Mouse (Mus musculus) MEL-GATA-1-ER (cell line): ENCODE results near the gene Rpp14.
A peak's percentile ranks its signal among the peaks of the same experiment; 100 is the strongest.

Experiments used
- DNase-seq: peaks from one replicate; pipeline ENCODE4 v3.0.0-alpha.2; 2012; ENCODE audit warnings: low read depth; ENCODE audit errors: extremely low read depth

Gene Rpp14

DNA sequence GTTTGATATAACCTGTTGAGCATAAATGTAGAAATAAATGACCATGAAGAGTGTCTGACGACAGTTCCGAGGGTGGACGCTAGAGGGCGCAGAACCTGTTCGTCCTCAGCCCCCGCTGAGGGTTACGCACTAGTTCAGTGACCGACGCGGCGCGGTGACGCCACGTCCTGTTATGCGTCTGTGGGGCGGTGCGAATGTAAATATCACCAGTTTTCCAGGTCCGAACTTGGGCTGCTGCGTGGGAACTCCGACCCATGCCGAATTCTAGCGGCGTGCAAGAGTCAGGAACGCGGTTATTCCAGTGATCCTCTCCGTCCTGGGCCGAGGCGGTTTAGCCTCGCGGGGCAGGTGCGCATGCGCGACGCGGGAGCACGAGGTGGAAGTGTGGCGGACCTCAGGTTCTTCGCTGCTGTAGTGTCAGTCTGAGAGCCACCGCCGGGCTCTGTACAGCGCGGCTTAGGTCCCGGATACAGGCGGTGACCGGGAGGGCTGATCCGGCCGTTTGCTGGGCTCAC, at the start of gene Rpp14:
Rpp14 (plus strand) TSS at position 203 of the 515 bp plus-strand sequence.
- peak; percentile 88 for DNase-seq

- no peak for DNase-seq
These were observed 49.6 kb upstream of the Rpp14 start for GRCm38 (mm10) chr14:8030535-8030934.

GRCm38 (mm10) chr14:8032087-8032944, 47.9 kb upstream of the Rpp14 start:
- DNase-seq = no peak

DNA sequence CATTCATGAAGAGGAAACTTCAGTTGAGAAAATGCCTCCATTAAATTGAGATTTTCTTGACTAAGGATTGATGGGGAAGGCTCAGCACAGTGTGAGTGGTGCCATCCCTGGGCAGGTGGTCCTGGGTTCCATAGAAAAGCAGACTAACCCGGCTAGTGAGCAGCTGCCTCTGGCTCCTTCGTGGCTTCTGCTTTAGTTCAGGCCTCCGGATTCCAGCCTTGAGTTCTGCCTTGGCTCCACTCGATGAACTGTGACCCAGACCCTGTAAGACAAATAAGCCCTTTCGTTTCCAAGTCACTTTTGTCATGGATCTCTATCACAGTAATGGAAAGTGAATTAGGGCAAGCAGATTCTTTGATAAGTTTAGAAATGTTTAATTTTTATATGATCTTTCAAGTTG, 45.6 kb upstream of the Rpp14 start:
- DNase-seq = no peak

DNA sequence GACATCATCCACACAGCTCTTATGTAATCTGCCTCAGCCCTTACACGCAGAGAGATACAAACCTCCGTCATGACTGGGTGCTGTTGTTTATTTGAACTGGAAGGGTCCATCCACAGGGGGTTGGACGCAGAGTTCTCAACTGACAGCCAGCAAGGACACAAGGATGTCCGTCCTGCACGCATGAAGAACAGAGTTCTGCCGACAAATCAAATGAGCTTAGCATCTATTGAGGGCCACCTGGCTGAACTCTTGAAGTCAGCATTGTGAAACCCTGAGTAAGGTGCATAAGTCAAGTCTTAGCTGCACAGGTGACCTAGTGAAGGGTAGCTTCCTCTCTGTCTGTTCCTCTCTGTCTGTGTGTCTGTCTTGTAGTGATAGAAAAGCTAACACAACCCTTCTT, 44.2 kb upstream of the Rpp14 start:
- DNase-seq = no peak

DNA sequence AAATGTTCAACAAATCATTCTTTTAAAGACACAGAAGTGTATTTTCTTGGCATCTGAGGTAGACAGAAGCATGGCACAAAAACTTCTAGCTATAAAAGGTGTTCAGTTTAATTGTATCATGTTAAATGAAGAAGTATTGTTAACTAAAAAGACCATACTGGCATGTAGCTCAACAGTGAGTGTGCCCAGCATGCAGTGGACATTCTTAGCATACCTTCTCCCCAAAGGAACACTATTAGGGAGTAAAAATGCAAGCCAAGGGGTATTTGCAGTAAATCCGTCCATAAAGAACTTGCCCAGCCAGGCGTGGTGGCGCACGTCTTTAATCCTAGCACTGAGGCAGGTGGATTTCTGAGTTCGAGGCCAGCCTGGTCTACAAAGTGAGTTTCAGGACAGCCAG, 43.8 kb upstream of the Rpp14 start:
- DNase-seq = no peak

DNA sequence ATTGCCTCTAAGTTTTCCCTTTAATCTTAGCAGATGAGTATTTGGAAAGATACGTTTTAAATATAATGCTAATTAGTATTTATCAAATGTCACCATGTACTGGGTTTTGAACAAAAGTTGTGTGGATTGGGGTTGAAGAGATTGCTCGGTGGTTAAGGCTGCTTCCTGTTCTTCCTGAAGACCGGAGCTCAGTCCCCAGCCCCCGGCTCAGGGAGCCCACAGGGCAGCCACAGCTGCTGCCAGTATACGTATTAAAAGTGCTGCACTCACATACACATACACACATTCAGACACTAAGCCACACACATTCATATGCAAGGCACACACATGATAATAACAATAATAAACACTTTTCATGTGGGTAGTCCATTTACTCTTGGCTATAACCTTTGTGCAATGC, 42.0 kb upstream of the Rpp14 start:
- DNase-seq = no peak

GRCm38 (mm10) chr14:8038791-8039448, 41.2 kb upstream of the Rpp14 start:
- DNase-seq = no peak

- DNase-seq = no peak
These were observed 40.0 kb upstream of the Rpp14 start for GRCm38 (mm10) chr14:8040179-8040578.

- DNase-seq = no peak
These were observed 39.1 kb upstream of the Rpp14 start for GRCm38 (mm10) chr14:8040911-8041678.

- DNase-seq = no peak
These were observed 38.0 kb upstream of the Rpp14 start for GRCm38 (mm10) chr14:8042120-8042519.

GRCm38 (mm10) chr14:8042577-8042976, 37.6 kb upstream of the Rpp14 start:
- DNase-seq = no peak

GRCm38 (mm10) chr14:8044330-8044729, 35.8 kb upstream of the Rpp14 start:
- DNase-seq = peak; percentile 41

- no peak for DNase-seq
These were observed 35.4 kb upstream of the Rpp14 start for GRCm38 (mm10) chr14:8044786-8045185.

DNA sequence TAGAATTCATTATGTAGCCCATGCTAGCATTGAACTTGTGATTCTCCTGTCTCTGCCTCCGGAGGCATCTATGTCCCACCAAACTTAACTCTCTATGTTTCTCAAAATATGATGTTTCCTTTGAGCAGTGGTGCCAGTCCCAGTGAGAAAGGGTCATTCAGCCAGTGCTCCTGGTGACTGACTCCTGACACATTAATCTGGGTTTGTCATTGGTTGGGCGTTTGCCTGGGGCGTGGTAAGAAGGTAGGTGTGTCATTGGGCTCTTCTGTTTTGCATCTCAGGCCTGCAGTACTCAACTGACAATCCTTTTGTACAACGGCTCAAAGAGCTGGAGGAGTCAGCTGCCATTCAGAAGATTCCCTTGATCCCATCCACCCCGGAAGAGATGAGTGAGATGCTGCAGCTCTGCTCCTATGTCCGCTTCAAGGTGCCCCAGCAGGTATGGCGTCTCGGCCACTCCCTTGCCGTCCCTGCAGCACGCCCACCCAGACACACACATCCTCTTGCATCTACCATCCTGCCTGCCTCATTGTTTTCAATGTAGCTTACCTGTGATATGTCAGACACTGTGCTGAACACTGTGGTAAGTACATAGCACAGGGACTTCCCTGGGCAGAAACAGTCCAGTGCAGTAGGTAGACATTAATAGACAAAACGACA, 34.9 kb upstream of the Rpp14 start:
- no peak for DNase-seq

GRCm38 (mm10) chr14:8046839-8047238, 33.3 kb upstream of the Rpp14 start:
- no peak for DNase-seq

- no peak for DNase-seq
These were observed 30.8 kb upstream of the Rpp14 start for GRCm38 (mm10) chr14:8049334-8049733.

- DNase-seq = no peak
These were observed 28.3 kb upstream of the Rpp14 start for GRCm38 (mm10) chr14:8051869-8052268.

DNA sequence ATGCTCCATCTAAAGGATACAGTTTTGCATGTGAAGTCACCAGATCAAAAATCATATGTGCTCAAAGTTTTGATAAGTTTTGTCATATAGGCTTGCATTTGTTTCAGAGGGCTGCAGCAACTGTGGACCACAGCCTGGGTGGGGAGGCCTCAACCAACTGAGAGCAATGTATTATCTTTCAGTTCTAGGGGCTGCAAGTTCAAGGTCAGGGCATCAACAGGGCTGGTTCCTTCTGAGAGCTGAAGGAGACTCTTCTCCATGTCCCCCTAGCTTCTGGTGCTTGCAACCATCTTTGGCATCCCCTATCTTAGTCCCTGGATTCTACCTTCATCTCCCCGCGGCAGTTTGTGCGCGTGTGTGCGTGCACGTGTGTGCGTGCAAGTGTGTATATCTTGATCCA, 27.5 kb upstream of the Rpp14 start:
- no peak for DNase-seq

GRCm38 (mm10) chr14:8054310-8055102, 25.7 kb upstream of the Rpp14 start:
- DNase-seq = no peak
